Mouse (Mus musculus) ES-E14 (cell line): ENCODE results near the gene Slc2a4. TPM values are rescaled to one million over a fixed set of nuclear protein-coding genes. Genes with fewer than 3 reads are reported as not detected.
"Not testable (repeated sequence)": the region's sequence is repeated elsewhere in the genome, so short reads cannot be mapped to it uniquely, and the experiment has no call there.

Experiments used
- DNase-seq: peaks from one replicate; pipeline ENCODE4 v3.0.0-alpha.2; 2013; ENCODE audit warnings: low read depth, low spot score
- H3K27ac ChIP-seq: 2 replicates; pipeline ENCODE4 v1.5.1; 2012; ENCODE audit warnings: low read depth, mild to moderate bottlenecking, low read length, moderate library complexity, mixed read lengths; ENCODE audit not compliant: poor library complexity, insufficient read depth, severe bottlenecking
- H3K36me3 ChIP-seq: 2 replicates; pipeline ENCODE4 v1.6.1; 2012; ENCODE audit warnings: mild to moderate bottlenecking, low read length, moderate library complexity, mixed read lengths; ENCODE audit not compliant: control insufficient read depth, poor library complexity, insufficient read depth, severe bottlenecking
- H3K4me1 ChIP-seq, 2 experiments: fragments of 150-350 bp in 1 of 2; sonication (generic) in 1 of 2; 2 replicates each; pipeline ENCODE4 v1.6.1; 2012; ENCODE audit warnings: low read length in 2 of 2, mild to moderate bottlenecking in 1 of 2, mixed read lengths in 1 of 2; ENCODE audit not compliant: control insufficient read depth in 2 of 2, insufficient read depth in 2 of 2, poor library complexity in 1 of 2
- H3K4me3 ChIP-seq, 2 experiments: fragments of 150-350 bp in 1 of 2; sonication (generic) in 1 of 2; 2 replicates each; pipeline ENCODE4 v1.5.1; 2012; ENCODE audit warnings: low read length in 2 of 2, low read depth in 1 of 2, mild to moderate bottlenecking in 1 of 2, mixed read lengths in 1 of 2; ENCODE audit not compliant: insufficient read depth in 1 of 2, poor library complexity in 1 of 2, severe bottlenecking in 1 of 2
- H3K9ac ChIP-seq: 2 replicates; pipeline ENCODE4 v1.6.1; 2012; ENCODE audit warnings: low read depth, mild to moderate bottlenecking, low read length, mixed read lengths; ENCODE audit not compliant: poor library complexity, insufficient read depth, severe bottlenecking
- H3K9me3 ChIP-seq: fragments of 150-350 bp; sonication (generic); 2 replicates; pipeline ENCODE4 v1.6.1; 2012; ENCODE audit warnings: low read depth, mild to moderate bottlenecking, low read length; ENCODE audit not compliant: control insufficient read depth, insufficient read depth
- CHD2 ChIP-seq: IDR thresholded peaks from 2 replicates; pipeline ENCODE4 v1.6.1; 2014; ENCODE audit warnings: mild to moderate bottlenecking, low read depth, low read length, inconsistent platforms
- HCFC1 ChIP-seq: IDR thresholded peaks from 2 replicates; pipeline ENCODE4 v1.6.1; 2012; ENCODE audit warnings: low read length, inconsistent platforms, borderline replicate concordance; ENCODE audit not compliant: insufficient read depth
- MAFK ChIP-seq: IDR thresholded peaks from 2 replicates; pipeline ENCODE4 v1.6.1; 2014; ENCODE audit warnings: mild to moderate bottlenecking, low read depth, low read length, inconsistent platforms; ENCODE audit not compliant: insufficient read depth
- ZC3H11A ChIP-seq: IDR thresholded peaks from 2 replicates; pipeline ENCODE4 v1.6.1; 2012; ENCODE audit warnings: low read depth, mild to moderate bottlenecking, inconsistent platforms, low read length, borderline replicate concordance
- ZNF384 ChIP-seq: IDR thresholded peaks from 2 replicates; pipeline ENCODE4 v1.6.1; 2012; ENCODE audit warnings: low read depth, low read length, inconsistent platforms
- in situ Hi-C, 2 experiments: fragments of 600-800 bp; cut with MboI; formaldehyde crosslinking; loops; one replicate each; pipeline ENCODE4 v1.15.1; 2025; ENCODE audit warnings: low sequenced_read_pairs in 2 of 2, inconsistent platforms in 1 of 2; ENCODE audit not compliant: unreplicated experiment in 2 of 2
- total RNA-seq: library from RNA; depleted of rRNA; stranded (reverse); fragments of 300-350 nt; gene quantifications from 2 replicates; pipeline ENCODE4 v1.2.3, GENCODE M21; 2012

Gene Slc2a4
- total RNA-seq, 1 experiment: 2.6 TPM

- Histone ChIP-seq H3K4me1 (peaks cover 0 to 16% of the 10 kb centered on the region in 2 experiments; a peak in 1 of 4 replicates), H3K36me3 (peaks cover 52% of the 10 kb centered on the region)
Measured at GRCm38 (mm10) chr11:69918118-69918517, 29.9 kb downstream of the Slc2a4 start.

GRCm38 (mm10) chr11:69917379-69917948, 30.5 kb downstream of the Slc2a4 start:
- Histone ChIP-seq H3K27ac (no peak overlapping the region), H3K36me3 (peaks cover 53% of the 10 kb centered on the region), H3K9me3 (no peaks in the 10 kb centered on the region), H3K4me1 (peaks cover 0 to 17% of the 10 kb centered on the region in 2 experiments; a peak in 1 of 4 replicates), H3K4me3 (no peak overlapping the region), H3K9ac (no peak overlapping the region)
- TF ChIP-seq ZC3H11A (no peak), CHD2 (no peak), HCFC1 (no peak)
- DNase-seq: no peak
- in situ Hi-C loops: no loop called here

More at GRCm38 (mm10) chr11:69918118-69918517, 29.9 kb downstream of the Slc2a4 start:
- in situ Hi-C loops: no loop called here
- H3K4me3 ChIP-seq: no peak overlapping the region; a peak in 1 of 4 replicates
- no peak overlapping the region for H3K27ac ChIP-seq
- H3K9ac ChIP-seq: no peak overlapping the region
- no peak for DNase-seq
- no peaks in the 10 kb centered on the region for H3K9me3 ChIP-seq
- TF ChIP-seq CHD2 (no peak), HCFC1 (no peak), ZNF384 (no peak), MAFK (no peak), ZC3H11A (no peak)

DNA sequence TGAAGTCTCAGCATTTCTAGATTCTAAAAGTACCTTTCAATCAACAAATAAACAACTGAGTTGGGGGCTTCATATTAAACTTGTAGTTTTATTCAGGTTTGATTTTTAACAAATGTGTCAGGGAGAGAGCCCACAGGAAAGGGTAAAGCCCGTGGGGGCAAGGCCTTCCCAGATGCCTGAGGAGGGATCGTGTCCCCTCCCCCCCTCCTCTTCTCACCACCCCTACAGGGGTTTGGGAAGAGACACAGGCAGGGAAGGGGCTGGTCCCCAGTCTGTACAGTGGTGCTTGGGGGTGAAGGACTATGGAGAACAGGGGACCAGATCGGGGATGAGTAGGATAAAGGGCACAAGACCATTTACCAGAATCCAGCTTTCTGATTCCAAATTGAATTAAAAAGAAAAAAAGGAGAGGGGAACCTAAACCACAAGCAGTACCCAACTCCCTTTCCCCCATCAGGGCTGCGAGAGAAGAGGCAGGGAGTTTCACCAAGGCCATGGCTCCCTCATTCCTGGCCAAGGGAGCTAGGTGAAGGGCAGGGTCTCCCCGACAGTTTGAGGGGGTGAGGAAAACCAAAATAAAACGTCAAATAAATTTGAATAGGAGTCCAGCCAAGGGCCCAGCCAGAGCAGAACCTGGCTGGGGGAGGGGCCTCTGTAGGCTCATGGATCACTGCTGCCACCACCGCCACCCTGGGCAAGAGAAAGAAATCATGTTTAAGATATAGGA, 31.2 kb downstream of the Slc2a4 start:
- H3K27ac ChIP-seq, in situ Hi-C loops, DNase-seq, H3K9ac ChIP-seq, H3K4me3 ChIP-seq, H3K9me3 ChIP-seq: not testable (repeated sequence)
- Histone ChIP-seq H3K36me3 (peaks cover 56% of the 10 kb centered on the region), H3K4me1 (peaks cover 0 to 17% of the 10 kb centered on the region in 2 experiments; a peak in 1 of 4 replicates)

DNA sequence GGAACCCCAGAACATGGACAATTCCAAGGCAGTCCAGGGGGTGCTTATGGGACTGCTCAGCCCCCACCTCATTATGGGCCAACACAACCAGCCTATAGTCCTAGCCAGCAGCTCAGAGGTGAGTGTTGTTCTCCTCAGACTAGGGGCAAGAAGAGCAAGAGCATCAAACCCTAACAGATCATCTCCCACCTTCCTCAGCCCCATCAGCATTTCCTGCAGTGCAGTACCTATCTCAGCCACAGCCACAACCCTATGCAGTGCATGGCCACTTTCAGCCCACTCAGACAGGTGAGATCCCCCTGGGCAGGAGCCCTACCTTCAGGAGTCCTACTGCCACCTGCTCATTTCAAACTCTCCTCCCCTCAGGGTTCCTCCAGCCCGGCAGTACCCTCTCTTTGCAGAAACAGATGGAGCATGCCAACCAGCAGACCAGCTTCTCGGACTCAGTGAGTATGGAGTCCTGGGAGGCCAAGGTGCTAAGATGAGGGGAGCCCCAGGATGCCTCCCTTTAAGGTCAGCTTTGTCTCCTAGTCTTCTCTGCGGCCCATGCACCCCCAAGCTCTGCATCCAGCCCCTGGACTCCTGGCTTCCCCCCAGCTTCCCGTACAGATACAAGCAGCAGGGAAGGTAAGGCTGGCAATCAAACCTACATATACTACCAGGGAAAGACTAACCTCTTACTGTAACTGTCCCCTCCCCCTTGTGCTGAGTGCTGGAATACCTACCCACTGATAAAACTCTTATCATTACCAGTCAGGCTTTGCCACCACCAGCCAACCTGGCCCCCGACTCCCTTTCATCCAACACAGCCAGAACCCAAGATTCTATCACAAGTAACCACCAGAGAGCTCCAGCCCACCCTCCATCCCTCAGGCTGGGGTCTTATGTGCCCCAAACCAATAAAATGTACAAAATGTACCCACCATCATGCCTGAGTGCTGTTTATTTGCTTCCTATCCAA, 32.0 kb downstream of the Slc2a4 start:
- Histone ChIP-seq H3K9me3 (no peaks in the 10 kb centered on the region), H3K4me1 (peaks cover 0 to 17% of the 10 kb centered on the region in 2 experiments; a peak in 1 of 4 replicates), H3K36me3 (peaks cover 65% of the 10 kb centered on the region), H3K9ac (no peak overlapping the region), H3K27ac (no peak overlapping the region), H3K4me3 (no peak overlapping the region)
- in situ Hi-C loops: no loop called here
- DNase-seq: no peak
- TF ChIP-seq ZNF384 (no peak), MAFK (no peak), CHD2 (no peak), HCFC1 (no peak), ZC3H11A (no peak)
